Mouse (Mus musculus) left cerebral cortex, adult 8-10 months (tissue): ENCODE results near the gene Bak1. TPM values are rescaled to one million over a fixed set of nuclear protein-coding genes. Genes with fewer than 3 reads are reported as not detected.

Experiments
- DNase-seq, 2 experiments: peaks; one replicate each; pipeline ENCODE4 v3.0.0; 2022; ENCODE audit warnings: low spot score in 2 of 2
- total RNA-seq, 4 experiments: library from RNA; stranded (reverse); gene quantifications; 2 replicates each; pipeline ENCODE4 v1.2.4; 2022

Gene Bak1
- total RNA-seq, result 10 to 100 TPM; 12.8 to 17.7 (median 14.5) TPM

- DNase-seq, result no peak
These were observed at the start of gene Bak1 for GRCm38 (mm10) chr17:27028909-27029308. TSS of gene Bak1 (minus strand) at chr17:27029009.

GRCm38 (mm10) chr17:27078499-27078898 lies 49.7 kb upstream of the Bak1 start:
- no peak for DNase-seq

- no peak for DNase-seq
These were observed 49.1 kb upstream of the Bak1 start for GRCm38 (mm10) chr17:27077920-27078319.

- no peak for DNase-seq
These were observed 48.3 kb upstream of the Bak1 start for GRCm38 (mm10) chr17:27077133-27077532.

- no peak for DNase-seq
These were observed 46.3 kb upstream of the Bak1 start for GRCm38 (mm10) chr17:27074849-27075745.

- DNase-seq, result no peak
These were observed 45.4 kb upstream of the Bak1 start for GRCm38 (mm10) chr17:27074236-27074635.

- no peak for DNase-seq
These were observed 45.0 kb upstream of the Bak1 start for GRCm38 (mm10) chr17:27073778-27074177.

- DNase-seq, result no peak
These were observed 44.3 kb upstream of the Bak1 start for GRCm38 (mm10) chr17:27073126-27073525.

- DNase-seq, result peak in 1 of 2 experiments; percentile 45
These were observed 43.6 kb upstream of the Bak1 start for GRCm38 (mm10) chr17:27072363-27072762.

GRCm38 (mm10) chr17:27071630-27072029 lies 42.8 kb upstream of the Bak1 start:
- DNase-seq, result no peak

- DNase-seq, result no peak
These were observed 42.1 kb upstream of the Bak1 start for GRCm38 (mm10) chr17:27070913-27071312.

- DNase-seq, result no peak
These were observed 40.3 kb upstream of the Bak1 start for GRCm38 (mm10) chr17:27069071-27069470.

GRCm38 (mm10) chr17:27066065-27066464 lies 37.3 kb upstream of the Bak1 start:
- DNase-seq, result no peak

GRCm38 (mm10) chr17:27064195-27064594 lies 35.4 kb upstream of the Bak1 start:
- DNase-seq, result no peak

GRCm38 (mm10) chr17:27063717-27064116 lies 34.9 kb upstream of the Bak1 start:
- DNase-seq, result no peak

- no peak for DNase-seq
These were observed 33.9 kb upstream of the Bak1 start for GRCm38 (mm10) chr17:27062684-27063083.

GRCm38 (mm10) chr17:27061727-27062126 lies 32.9 kb upstream of the Bak1 start:
- no peak for DNase-seq

GRCm38 (mm10) chr17:27060698-27061097 lies 31.9 kb upstream of the Bak1 start:
- no peak for DNase-seq

GRCm38 (mm10) chr17:27057517-27058055 lies 28.8 kb upstream of the Bak1 start:
- DNase-seq, result no peak

- no peak for DNase-seq
These were observed 28.2 kb upstream of the Bak1 start, which contains the start of gene Itpr3 for GRCm38 (mm10) chr17:27056812-27057516. TSS of gene Itpr3 (plus strand) at chr17:27057304.

GRCm38 (mm10) chr17:27056170-27056569 lies 27.4 kb upstream of the Bak1 start:
- no peak for DNase-seq

GRCm38 (mm10) chr17:27051514-27051913 lies 22.7 kb upstream of the Bak1 start:
- DNase-seq, result no peak
